Mouse (Mus musculus): ENCODE results near the gene Gm11232. TPM values are rescaled to one million over a fixed set of nuclear protein-coding genes. Genes with fewer than 3 reads are reported as not detected.

Gene Gm11232
- not detected for total RNA-seq (2023)

GRCm38 (mm10) chr4:71757865-71758264 is at the start of gene Gm11232:
Gene Gm11232, minus strand, starts transcription at chr4:71757965.

